Mouse (Mus musculus): ENCODE measurements around the gene Nmur1. TPM values are rescaled to one million over a fixed set of nuclear protein-coding genes. Genes with fewer than 3 reads are reported as not detected.

Nmur1 gene
- polyA plus RNA-seq, 1 experiment from 2014 or later: not detected

DNA sequence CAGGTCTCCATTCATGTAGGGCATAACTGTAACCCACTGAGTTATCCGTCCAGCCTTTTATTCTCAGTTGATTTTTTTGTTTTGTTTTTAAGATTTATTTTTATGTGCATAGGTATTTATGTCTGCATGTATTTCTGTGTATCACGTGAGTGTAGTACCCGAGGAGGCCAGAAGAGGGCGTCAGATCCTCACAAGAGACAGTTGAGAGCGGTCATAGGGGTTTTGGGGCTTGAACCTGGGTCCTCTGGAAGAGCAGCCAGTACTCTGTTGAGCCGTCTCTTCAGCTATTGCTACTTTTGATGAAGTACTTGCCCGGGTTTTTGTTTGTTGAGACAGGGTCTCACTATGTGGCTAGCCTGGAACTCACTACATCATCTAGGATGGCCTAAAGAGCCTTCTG lies 30.1 kb downstream of the Nmur1 start:
- Histone ChIP-seq H3K4me3 (no peak overlapping the region), H3K9me3 (replicated peaks) (no peaks in the 10 kb centered on the region), H3K27me3 (ENCODE audit: low read depth, poor library complexity, severe bottlenecking) (no peaks in the 10 kb centered on the region), H3K27ac (replicated peaks) (no peak overlapping the region), H3K4me1 (no peaks in the 10 kb centered on the region), H3K36me3 (no peaks in the 10 kb centered on the region)
- WGBS: 74% methylated on average over 7 of the region's 7 CpGs
- DNase-seq (ENCODE audit: low spot score): no peak

- H3K27ac ChIP-seq (replicated peaks): no peak overlapping the region
- H3K9me3 ChIP-seq (replicated peaks): no peaks in the 10 kb centered on the region
- no peaks in the 10 kb centered on the region for H3K27me3 ChIP-seq (ENCODE audit: low read depth, poor library complexity, severe bottlenecking)
- WGBS: 96% methylated on average over 3 of the region's 3 CpGs
- no peak for DNase-seq (ENCODE audit: low spot score)
- H3K4me3 ChIP-seq: no peak overlapping the region
- no peaks in the 10 kb centered on the region for H3K36me3 ChIP-seq
- no peaks in the 10 kb centered on the region for H3K4me1 ChIP-seq
Measured at GRCm38 (mm10) chr1:86394246-86394645, 31.8 kb downstream of the Nmur1 start.

DNA sequence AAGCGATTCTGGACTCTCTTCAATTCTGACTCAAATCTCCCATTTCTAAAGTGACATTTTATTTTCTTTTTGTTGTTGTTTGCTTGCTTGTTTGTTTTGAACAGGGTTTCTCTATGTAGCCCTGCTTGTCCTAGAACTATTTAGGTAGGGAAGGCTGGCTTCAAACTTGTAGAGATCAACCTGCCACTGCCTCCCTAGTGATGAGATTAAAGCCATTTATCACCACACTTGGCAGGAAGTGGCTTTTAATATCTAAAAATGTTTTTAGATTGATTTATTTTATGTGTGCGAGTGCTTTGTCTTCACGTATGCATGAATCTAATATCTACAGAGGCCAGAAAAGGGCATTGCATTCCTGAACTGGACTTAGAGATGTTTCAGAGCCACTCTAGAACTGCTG lies 32.8 kb downstream of the Nmur1 start:
- no peak overlapping the region for H3K4me3 ChIP-seq
- H3K4me1 ChIP-seq: no peaks in the 10 kb centered on the region
- DNase-seq (ENCODE audit: low spot score): no peak
- H3K27ac ChIP-seq (replicated peaks): no peak overlapping the region
- H3K36me3 ChIP-seq: no peaks in the 10 kb centered on the region
- no peaks in the 10 kb centered on the region for H3K27me3 ChIP-seq (ENCODE audit: low read depth, poor library complexity, severe bottlenecking)
- no peaks in the 10 kb centered on the region for H3K9me3 ChIP-seq (replicated peaks)
- 90% methylated on average over 3 of the region's 3 CpGs for WGBS

- H3K36me3 ChIP-seq: no peaks in the 10 kb centered on the region
- H3K27ac ChIP-seq (replicated peaks): no peak overlapping the region
- no peak for DNase-seq (ENCODE audit: low spot score)
- H3K4me3 ChIP-seq: no peak overlapping the region
- 78% methylated on average over 2 of the region's 2 CpGs for WGBS
- H3K9me3 ChIP-seq (replicated peaks): no peaks in the 10 kb centered on the region
- 0 out of 2 replicates have a peak, but pooled peaks cover 3% of the 10 kb centered on the region for H3K27me3 ChIP-seq (ENCODE audit: low read depth, poor library complexity, severe bottlenecking)
- no peaks in the 10 kb centered on the region for H3K4me1 ChIP-seq
Measured at GRCm38 (mm10) chr1:86391425-86391824, 34.6 kb downstream of the Nmur1 start.

DNA sequence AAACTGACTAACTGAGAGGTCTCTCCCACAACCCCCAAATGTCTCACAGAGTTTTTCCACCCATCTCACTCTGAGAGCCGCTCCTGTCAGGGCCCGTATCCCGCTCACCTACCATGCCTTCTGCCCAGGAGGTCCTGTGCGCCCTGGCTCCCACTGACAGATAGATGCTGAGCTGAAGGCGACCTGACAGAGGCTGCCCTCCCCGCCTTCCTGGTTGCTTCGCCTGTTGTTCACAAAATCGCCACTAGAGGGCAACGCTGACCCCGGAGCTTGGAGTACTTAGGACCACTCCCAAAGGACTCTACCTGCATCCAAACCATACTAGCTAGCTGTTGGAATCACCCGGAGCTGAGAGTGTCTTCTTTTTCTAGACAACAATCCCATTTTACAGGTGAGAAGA lies 36.8 kb downstream of the Nmur1 start:
- Histone ChIP-seq H3K4me1 (no peaks in the 10 kb centered on the region), H3K27me3 (ENCODE audit: low read depth, poor library complexity, severe bottlenecking) (0 out of 2 replicates have a peak, but pooled peaks cover 3% of the 10 kb centered on the region), H3K4me3 (no peak overlapping the region), H3K36me3 (no peaks in the 10 kb centered on the region), H3K27ac (replicated peaks) (no peak overlapping the region), H3K9me3 (replicated peaks) (no peaks in the 10 kb centered on the region)
- WGBS: 4% methylated on average over 11 of the region's 11 CpGs
- DNase-seq (ENCODE audit: low spot score): peak; percentile 80

- DNase-seq (ENCODE audit: low spot score): peak; percentile 46
- 41% methylated on average over 13 of the region's 13 CpGs for WGBS
- Histone ChIP-seq H3K36me3 (no peaks in the 10 kb centered on the region), H3K4me1 (0 out of 2 replicates have a peak, but pooled peaks cover 16% of the 10 kb centered on the region), H3K27me3 (ENCODE audit: low read depth, poor library complexity, severe bottlenecking) (no peaks in the 10 kb centered on the region), H3K4me3 (0 out of 2 replicates have a peak overlapping the region, but pooled peaks have one; percentile 23), H3K9me3 (replicated peaks) (no peaks in the 10 kb centered on the region), H3K27ac (replicated peaks) (peak overlapping the region; percentile 63; the same call in 1 of the 2 replicates)
Measured at GRCm38 (mm10) chr1:86381027-86381426, 45.0 kb downstream of the Nmur1 start.

- WGBS: 85% methylated on average over 9 of the region's 9 CpGs
- Histone ChIP-seq H3K4me1 (0 out of 2 replicates have a peak, but pooled peaks cover 16% of the 10 kb centered on the region), H3K36me3 (no peaks in the 10 kb centered on the region), H3K9me3 (replicated peaks) (no peaks in the 10 kb centered on the region), H3K4me3 (no peak overlapping the region), H3K27me3 (ENCODE audit: low read depth, poor library complexity, severe bottlenecking) (no peaks in the 10 kb centered on the region), H3K27ac (replicated peaks) (no peak overlapping the region)
- no peak for DNase-seq (ENCODE audit: low spot score)
Measured at GRCm38 (mm10) chr1:86379161-86379569, 46.9 kb downstream of the Nmur1 start.

DNA sequence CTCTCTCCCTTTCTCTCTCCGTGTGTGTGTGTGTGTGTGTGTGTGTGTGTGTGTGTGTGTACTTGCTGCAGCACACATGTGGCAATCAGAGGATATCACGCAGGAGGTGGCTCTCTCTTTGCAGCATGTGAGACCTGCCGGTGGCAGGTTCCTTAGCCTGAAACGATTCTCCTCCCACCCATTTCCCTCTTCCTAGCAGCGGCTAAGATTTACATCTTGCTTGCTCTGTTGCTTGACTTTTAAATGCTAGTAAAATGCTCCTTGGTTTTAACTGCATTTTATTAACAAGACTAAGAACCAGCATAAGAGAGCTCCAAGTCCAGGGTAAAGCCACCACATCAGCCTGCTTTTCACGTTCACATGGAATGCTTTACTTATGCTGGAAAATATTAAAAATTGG lies 47.4 kb downstream of the Nmur1 start:
- Histone ChIP-seq H3K4me3 (no peak overlapping the region), H3K27me3 (ENCODE audit: low read depth, poor library complexity, severe bottlenecking) (no peaks in the 10 kb centered on the region), H3K36me3 (no peaks in the 10 kb centered on the region), H3K27ac (replicated peaks) (no peak overlapping the region), H3K9me3 (replicated peaks) (no peaks in the 10 kb centered on the region), H3K4me1 (0 out of 2 replicates have a peak, but pooled peaks cover 16% of the 10 kb centered on the region)
- WGBS: 87% methylated on average over 5 of the region's 6 CpGs
- DNase-seq (ENCODE audit: low spot score): no peak

DNA sequence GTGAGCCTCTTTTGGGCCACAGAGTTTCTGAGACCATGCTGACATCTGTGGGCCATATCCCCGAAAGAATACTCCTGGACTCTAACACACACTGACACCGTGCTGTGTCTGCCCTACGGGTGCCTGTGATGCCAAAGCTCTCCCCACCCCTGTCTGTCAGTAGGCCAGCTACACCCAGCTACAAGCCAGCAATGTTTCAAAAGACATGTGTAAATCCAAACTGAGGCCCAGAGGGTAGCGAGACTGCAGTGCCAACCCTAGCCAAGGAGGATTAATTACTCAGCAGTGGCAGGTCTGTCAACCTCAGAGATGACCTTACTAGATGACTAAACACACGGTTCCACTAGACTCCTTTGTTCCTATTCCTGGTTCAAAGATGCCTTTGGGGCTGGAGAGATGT lies 49.7 kb downstream of the Nmur1 start:
- H3K27ac ChIP-seq (replicated peaks): no peak overlapping the region
- 0 out of 2 replicates have a peak, but pooled peaks cover 16% of the 10 kb centered on the region for H3K4me1 ChIP-seq
- H3K4me3 ChIP-seq: no peak overlapping the region
- no peaks in the 10 kb centered on the region for H3K9me3 ChIP-seq (replicated peaks)
- no peak for DNase-seq (ENCODE audit: low spot score)
- H3K27me3 ChIP-seq (ENCODE audit: low read depth, poor library complexity, severe bottlenecking): no peaks in the 10 kb centered on the region
- WGBS: 90% methylated on average over 5 of the region's 5 CpGs
- H3K36me3 ChIP-seq: no peaks in the 10 kb centered on the region

GRCm38 (mm10) chr1:86371997-86372396 lies 54.0 kb downstream of the Nmur1 start:
- DNase-seq (ENCODE audit: low spot score): peak; percentile 37
- H3K4me1 ChIP-seq: 0 out of 2 replicates have a peak, but pooled peaks cover 4% of the 10 kb centered on the region
- 0 out of 2 replicates have a peak, but pooled peaks cover 2% of the 10 kb centered on the region for H3K36me3 ChIP-seq
- no peaks in the 10 kb centered on the region; the same call in 1 of the 2 replicates for H3K9me3 ChIP-seq (replicated peaks)
- 53% methylated on average over 10 of the region's 10 CpGs for WGBS
- no peak overlapping the region for H3K27ac ChIP-seq (replicated peaks)
- H3K27me3 ChIP-seq (ENCODE audit: low read depth, poor library complexity, severe bottlenecking): no peaks in the 10 kb centered on the region
- H3K4me3 ChIP-seq: no peak overlapping the region

DNA sequence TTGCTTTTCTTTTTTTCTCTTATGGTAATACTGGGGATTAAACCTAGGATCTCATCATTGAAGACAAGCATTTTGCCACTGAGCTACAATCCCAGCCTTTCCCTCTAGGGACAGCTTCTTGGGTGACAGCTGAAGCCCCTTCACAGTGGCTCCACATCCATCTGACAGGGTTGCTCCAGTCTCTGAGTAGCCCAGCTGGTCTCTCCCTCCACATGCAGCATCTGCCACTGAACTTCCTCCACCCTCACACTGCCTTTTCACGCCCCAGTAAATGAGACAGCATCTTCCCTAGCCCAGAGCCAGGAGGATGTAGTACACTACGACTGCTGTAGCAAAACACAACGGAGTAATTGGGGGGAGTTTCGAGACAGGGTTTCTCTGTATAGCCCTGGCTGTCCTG lies 57.9 kb downstream of the Nmur1 start:
- Histone ChIP-seq H3K27ac (replicated peaks) (no peak overlapping the region), H3K4me1 (no peaks in the 10 kb centered on the region), H3K4me3 (no peak overlapping the region), H3K9me3 (replicated peaks) (no peaks in the 10 kb centered on the region; the same call in 1 of the 2 replicates), H3K36me3 (0 out of 2 replicates have a peak, but pooled peaks cover 2% of the 10 kb centered on the region), H3K27me3 (ENCODE audit: low read depth, poor library complexity, severe bottlenecking) (no peaks in the 10 kb centered on the region)
- DNase-seq (ENCODE audit: low spot score): no peak
- WGBS: 77% methylated on average over 4 of the region's 4 CpGs

DNA sequence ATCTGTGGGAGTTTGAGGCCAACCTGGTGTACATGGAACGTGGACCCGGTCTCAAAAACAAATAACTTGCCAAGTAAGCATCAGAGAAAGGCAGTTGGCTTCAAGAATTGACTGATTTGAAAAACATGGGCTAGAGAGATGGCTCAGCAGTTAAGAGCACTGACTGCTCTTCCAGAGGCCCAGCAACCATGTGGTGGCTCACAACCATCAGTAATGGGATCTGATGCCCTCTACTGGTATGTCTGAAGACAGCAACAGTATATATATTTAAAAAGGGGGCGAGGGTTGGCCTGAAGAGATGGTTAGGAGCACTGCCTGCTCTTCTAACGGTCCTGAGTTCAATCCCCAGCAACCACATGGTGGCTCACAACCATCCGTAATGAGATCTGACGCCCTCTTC lies 62.4 kb downstream of the Nmur1 start:
- DNase-seq (ENCODE audit: low spot score): peak; percentile 31
- Histone ChIP-seq H3K4me3 (no peak overlapping the region), H3K27me3 (ENCODE audit: low read depth, poor library complexity, severe bottlenecking) (no peaks in the 10 kb centered on the region), H3K9me3 (replicated peaks) (no peaks in the 10 kb centered on the region), H3K36me3 (0 out of 2 replicates have a peak, but pooled peaks cover 2% of the 10 kb centered on the region), H3K4me1 (peaks cover 16% of the 10 kb centered on the region), H3K27ac (replicated peaks) (no peak overlapping the region)
- 14% methylated on average over 6 of the region's 6 CpGs for WGBS

- Histone ChIP-seq H3K27me3 (ENCODE audit: low read depth, poor library complexity, severe bottlenecking) (no peaks in the 10 kb centered on the region), H3K4me3 (no peak overlapping the region), H3K4me1 (peaks cover 30% of the 10 kb centered on the region), H3K9me3 (replicated peaks) (no peaks in the 10 kb centered on the region), H3K27ac (replicated peaks) (no peak overlapping the region), H3K36me3 (peaks cover 12% of the 10 kb centered on the region)
- no peak for DNase-seq (ENCODE audit: low spot score)
- 92% methylated on average over 4 of the region's 4 CpGs for WGBS
Measured at GRCm38 (mm10) chr1:86361852-86362615, 64.0 kb downstream of the Nmur1 start.
